Mouse (Mus musculus) left cerebral cortex, postnatal 25 days (tissue): Measurements from ENCODE around the gene Spryd4. TPM values are rescaled to one million over a fixed set of nuclear protein-coding genes. Genes with fewer than 3 reads are reported as not detected.
A peak's percentile ranks its signal among the peaks of the same experiment; 100 is the strongest.
"Not testable (repeated sequence)": the region's sequence is repeated elsewhere in the genome, so short reads cannot be mapped to it uniquely, and the experiment has no call there.

Source experiments
- DNase-seq, 2 experiments: peaks; one replicate each; pipeline ENCODE4 v3.0.0; 2022; ENCODE audit warnings: low spot score in 2 of 2, mixed read lengths in 1 of 2
- intact Hi-C: fragments of 180-260 bp; cut with DNase I; formaldehyde crosslinking; loops from one replicate; pipeline ENCODE4 v1.15.1; 2025
- total RNA-seq, 2 experiments: library from RNA; stranded (reverse); gene quantifications; 2 replicates each; pipeline ENCODE4 v1.2.3; 2021

The Spryd4 gene
- total RNA-seq: 10 to 100 TPM; 10.1 to 10.7 TPM

DNA sequence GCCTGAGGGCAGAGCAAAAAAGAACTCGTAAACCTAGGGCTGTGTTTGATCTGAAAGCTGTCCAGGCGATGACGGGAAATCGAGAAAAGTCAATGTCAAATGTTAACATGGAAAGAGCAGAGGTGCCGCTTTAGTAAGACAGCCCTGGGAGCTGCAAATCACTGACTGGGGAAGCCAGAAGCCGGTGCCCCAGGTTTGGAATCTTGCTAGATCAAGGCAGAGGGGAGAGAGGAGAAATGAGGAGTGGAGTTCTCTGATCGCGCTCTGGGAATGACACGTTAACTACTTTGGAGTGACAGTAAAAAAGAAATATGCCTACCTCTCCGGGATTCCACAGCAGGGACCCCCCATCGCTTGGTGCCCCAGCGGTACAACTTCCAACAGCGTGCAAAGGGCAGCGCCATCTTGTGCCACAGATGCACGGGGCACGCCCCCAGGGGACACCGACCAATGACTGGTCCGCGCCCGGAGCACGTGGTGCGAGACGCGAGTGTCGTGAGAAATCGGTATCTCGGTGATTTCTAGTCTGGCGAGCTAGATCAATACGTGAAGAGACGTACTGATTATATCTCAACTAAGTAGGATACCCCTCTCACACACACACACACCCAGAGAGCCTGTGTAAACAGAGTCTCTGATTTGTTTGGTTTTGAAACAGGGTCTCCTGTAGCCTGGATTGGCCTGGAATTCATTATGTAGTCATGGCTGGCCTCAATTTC is at the start of gene Spryd4:
TSS of gene Spryd4 (minus strand) at position 418 of the 719 bp plus-strand sequence.
- peak; percentile 89 to 94 for DNase-seq
- intact Hi-C loops: loop anchor here (2.0 kb wide), 1 partner anchor 73 kb away; no protein-coding TSS in a partner anchor

DNA sequence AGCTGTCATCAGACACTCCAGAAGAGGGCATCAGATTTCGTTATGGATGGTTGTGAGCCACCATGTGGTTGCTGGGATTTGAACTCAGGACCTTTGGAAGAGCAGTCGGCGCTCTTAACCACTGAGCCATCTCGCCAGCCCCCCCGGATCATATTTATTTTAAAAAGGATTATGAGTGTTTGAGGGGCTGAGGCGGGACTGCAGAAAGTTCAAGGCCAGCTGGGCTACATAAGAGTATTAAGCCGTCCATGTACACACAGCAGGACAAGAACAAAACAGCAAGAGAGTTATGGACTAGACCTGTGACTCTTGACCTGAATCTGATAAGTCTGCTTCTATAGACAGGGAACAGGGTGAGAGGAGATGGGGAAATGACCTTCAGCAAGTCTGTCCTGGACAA is 48.8 kb upstream of the Spryd4 start:
- intact Hi-C loops, DNase-seq: not testable (repeated sequence)

DNA sequence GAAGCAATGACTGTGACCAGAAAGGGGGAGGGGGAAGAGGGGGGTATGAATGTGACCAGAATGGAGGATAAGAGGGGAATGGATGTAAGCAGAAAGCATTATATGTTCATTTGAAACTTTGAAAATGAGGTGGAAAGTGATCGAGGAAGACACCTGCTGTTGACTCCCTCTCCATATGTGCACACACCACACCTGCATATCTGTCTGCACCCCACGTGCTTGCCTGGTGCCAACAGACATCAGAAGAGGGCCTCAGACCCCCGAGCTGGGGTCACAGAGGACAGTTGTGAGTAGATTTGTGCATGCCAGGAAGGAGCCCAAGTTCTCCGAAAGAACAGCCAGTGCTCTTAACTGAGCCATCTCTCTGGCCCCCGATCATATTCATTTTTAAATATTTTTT is 48.3 kb upstream of the Spryd4 start:
- no peak for DNase-seq
- intact Hi-C loops: no loop called here

GRCm38 (mm10) chr10:128258953-128259352 is 47.3 kb upstream of the Spryd4 start:
- intact Hi-C loops: no loop called here
- DNase-seq: no peak

- intact Hi-C loops: no loop called here
- peak in 1 of 2 experiments; percentile 57 for DNase-seq
These were observed 44.7 kb upstream of the Spryd4 start for GRCm38 (mm10) chr10:128256328-128256727.

DNA sequence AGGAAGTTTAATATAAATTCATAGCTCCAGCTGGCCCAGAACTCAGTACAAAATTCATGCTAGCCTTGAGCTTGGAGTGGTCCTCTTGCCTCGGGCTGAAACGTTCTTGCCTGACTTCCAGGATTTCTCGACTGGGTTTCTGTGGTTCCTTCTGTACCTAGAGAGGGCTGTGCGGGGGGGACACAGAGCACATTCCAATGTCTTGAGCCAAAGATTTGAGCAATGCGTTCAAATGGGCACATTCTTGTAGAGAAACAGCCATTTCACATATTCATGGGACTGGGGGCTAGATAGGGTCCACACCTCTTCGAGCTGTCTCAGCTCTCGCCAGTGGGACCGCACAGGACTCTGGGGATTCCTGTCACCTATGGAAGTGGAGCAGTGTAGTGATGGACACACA is 44.3 kb upstream of the Spryd4 start:
- intact Hi-C loops: no loop called here
- no peak for DNase-seq

- DNase-seq: no peak
- intact Hi-C loops: no loop called here
These were observed 42.2 kb upstream of the Spryd4 start, which contains the start of gene Apon for GRCm38 (mm10) chr10:128253677-128254255. Apon (plus strand) TSS chr10:128254096.

- no peak for DNase-seq
- intact Hi-C loops: no loop called here
These were observed 39.0 kb upstream of the Spryd4 start for GRCm38 (mm10) chr10:128250565-128250964.

DNA sequence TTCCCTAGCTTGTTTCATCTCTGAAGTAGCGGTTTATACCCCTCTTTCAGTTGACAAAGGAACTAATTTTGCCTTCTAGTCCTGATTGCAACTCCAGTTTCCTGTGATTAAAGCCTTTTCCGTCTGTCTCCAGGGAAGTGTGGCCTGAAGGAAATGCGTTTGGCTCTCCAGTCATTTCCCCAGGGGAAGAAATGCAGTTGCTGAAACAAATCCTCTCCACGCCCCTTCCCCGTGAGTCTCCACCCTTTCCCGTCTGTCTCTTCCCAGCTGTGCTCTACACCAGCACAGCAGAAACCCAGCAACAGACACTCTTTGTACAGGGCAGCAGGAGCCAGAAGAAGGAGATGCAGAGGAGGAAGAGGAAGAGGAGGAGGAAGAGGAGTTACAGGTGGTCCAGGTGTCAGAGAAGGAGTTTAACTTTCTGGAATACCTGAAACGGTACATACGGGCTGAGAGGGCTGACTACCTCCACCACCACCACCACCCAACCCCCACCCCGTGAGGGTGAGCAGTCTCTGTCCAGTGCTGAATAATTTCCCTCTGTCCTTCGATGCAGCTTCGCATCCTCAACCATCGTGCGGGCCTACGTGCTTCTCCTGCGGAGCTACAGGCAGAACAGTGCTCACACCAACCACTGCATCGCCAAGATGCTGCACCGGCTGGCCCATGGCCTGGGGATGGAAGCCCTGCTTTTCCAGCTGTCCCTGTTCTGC is 35.6 kb upstream of the Spryd4 start:
- no peak for DNase-seq
- intact Hi-C loops: no loop called here

DNA sequence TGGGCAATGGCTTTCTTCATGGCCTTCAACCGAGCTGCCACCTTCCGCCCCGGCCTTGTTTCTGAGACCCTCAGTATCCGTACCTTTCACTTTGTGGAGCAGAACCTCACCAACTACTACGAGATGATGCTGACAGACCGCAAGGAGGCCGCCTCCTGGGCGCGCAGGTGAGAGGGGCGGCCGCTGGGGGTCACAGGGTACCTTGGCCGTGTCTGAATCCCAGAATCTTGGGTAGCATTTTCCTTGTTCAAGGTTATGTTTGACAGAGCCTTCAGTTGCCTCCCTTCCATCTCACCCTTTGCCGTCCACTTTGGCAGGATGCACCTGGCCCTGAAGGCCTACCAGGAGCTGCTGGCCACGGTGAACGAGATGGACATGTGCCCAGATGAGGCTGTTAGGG is 32.5 kb upstream of the Spryd4 start:
- DNase-seq: no peak

GRCm38 (mm10) chr10:128243252-128243651 is 31.6 kb upstream of the Spryd4 start:
- intact Hi-C loops: no loop called here
- DNase-seq: no peak

More for the DNA sequence above, 32.5 kb upstream of the Spryd4 start:
- intact Hi-C loops: no loop called here

GRCm38 (mm10) chr10:128240131-128240530 is 28.5 kb upstream of the Spryd4 start:
- intact Hi-C loops: no loop called here

GRCm38 (mm10) chr10:128239140-128239539 is 27.5 kb upstream of the Spryd4 start:
- intact Hi-C loops: no loop called here
- DNase-seq: no peak

More at GRCm38 (mm10) chr10:128240131-128240530, 28.5 kb upstream of the Spryd4 start:
- DNase-seq: no peak

GRCm38 (mm10) chr10:128237807-128238480 is 26.3 kb upstream of the Spryd4 start:
- peak; percentile 4 to 61 for DNase-seq
- intact Hi-C loops: no loop called here

- intact Hi-C loops: no loop called here
These were observed 24.7 kb upstream of the Spryd4 start for GRCm38 (mm10) chr10:128236321-128236720.

DNA sequence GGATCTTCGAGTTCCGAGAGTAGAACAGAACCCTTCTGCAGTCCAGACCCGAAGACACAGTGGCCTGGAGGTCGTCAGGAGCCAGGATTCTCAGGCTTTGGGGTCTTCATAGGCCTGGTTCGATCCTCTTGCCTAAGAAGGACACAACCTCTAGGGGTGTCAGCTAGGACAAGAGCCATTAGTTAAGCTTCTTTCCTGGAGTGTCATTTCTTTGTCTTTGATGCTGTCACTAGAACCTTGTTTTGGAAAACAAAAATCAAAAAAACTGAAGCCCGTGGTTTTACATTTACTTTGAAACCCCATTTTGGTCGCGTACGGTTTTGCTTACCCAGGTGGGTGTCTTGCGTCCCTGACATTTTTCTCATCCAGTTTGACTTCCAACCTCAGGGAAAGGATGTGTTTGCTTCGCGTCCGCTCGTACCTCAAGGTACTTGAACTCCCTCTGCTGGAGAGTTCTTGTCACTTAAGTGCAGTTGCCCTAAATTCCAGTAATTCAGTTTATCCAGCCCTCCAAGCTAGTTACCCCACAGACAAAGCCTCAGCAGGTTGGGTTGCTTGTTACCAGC is 20.9 kb upstream of the Spryd4 start:
- peak; percentile 63 to 77 for DNase-seq
- intact Hi-C loops: loop anchor here (1.0 to 5.0 kb wide), 2 partner anchors 19 to 40 kb away; partner anchors contain the start of gene Stat2

More at GRCm38 (mm10) chr10:128236321-128236720, 24.7 kb upstream of the Spryd4 start:
- peak in 1 of 2 experiments; percentile 11 for DNase-seq

DNA sequence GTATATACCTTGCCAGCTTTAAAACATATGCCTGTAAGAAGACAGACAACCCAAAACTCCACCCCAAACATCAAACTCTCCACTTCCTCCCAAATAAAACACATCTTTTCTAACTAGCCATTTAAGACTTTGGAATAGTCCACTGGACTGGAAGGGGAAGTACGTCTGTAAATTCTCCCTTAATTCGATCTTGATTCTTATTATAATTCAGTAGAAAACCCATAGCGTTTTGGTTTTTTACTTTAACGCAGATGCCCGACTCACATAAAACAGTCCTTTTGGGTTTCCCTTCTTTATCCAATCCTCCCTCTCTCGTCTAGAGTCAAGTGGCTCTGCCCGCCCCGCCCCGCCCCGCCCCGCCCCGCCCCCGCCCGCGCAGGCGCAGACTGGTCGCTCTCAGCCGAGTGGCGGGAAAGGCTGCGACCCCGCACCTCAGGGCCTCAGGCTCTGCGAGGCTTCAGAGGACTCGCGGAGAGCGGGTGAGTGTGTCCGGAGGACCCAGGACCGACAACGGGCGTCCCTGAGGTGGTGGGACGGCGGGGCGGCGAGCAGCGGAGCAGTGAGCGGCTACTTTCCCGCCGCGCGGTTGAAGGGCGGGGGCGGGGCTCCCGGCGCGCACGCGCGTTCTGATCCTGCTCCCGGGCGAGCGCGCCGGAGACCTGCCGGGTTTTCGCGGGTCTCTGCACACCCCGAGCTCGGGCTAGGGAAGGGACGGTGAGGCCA is 20.3 kb upstream of the Spryd4 start, which contains the start of gene Timeless:
TSS of gene Timeless (plus strand) at position 369 of the 723 bp plus-strand sequence.
- DNase-seq: peak; percentile 77 to 89
- intact Hi-C loops: loop anchor here (1.0 to 5.0 kb wide), 2 partner anchors 19 to 40 kb away; partner anchors contain the start of gene Stat2

DNA sequence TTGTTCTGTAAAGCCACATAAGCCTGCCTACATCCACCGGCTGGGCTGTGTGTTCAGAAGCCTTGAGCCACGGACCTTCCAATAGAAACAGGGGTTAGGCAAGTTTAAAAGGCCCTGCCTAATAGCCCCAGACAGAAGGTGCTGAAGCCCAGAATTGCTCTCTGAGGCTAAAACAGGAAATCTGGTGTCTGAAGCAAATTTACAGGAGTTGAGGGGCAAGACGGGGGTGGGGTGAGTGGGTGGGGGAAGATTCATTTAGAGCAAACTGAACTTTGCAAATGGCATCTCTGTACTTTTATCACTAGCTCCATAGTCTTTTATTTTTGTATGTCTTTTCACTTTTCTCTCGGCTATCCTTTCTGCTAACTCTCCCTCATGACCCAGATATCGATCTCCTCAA is 19.5 kb upstream of the Spryd4 start:
- DNase-seq: no peak
- intact Hi-C loops: loop anchor here (5.0 kb wide), 1 partner anchor 41 kb away; the partner anchor contains the start of gene Stat2
